Mouse (Mus musculus) adipocyte (in vitro differentiated cells): Measurements from ENCODE around the gene Shq1.
A peak's percentile ranks its signal among the peaks of the same experiment; 100 is the strongest.

Source experiments
- DNase-seq: peaks from one replicate; pipeline ENCODE4 v3.0.0-alpha.2; 2016; ENCODE audit warnings: low spot score

The Shq1 gene

DNA sequence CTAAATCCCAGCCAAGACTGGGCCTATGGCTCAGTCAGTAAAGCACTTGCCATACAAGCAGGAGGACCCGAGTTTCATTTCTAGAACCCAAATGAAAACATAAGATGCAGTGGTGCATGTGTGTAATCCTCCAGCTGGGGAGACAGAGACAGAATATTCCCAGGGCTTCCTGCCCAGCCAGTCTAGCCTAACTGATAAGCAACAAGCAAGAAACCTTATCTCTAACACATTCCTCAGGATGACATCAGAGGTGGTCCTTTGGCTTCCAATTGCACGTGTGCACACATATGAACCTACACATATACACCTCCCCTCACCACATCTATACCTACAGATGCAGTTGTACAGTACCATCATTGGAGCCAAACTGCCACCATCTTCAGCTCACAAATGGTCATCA is 2.1 kb downstream of the Shq1 start:
- no peak for DNase-seq

DNA sequence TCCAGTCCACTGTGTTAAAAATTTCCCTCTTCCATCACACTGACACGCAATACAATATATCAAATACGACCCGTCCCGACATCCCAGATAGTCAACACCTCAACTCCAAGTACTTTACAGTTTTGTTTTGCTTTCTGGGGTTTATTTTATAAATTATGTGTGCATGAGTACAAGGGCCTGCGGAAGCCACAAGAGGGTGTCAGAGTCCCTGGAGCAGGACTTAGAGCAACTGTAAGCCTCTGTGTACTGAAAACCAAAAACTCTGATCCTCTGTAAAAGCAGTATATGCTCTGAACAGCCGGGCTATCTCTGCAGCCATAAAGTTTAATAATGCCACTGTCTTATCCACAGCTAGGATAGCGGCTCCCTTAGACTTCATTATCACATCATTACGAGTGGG is 3.3 kb downstream of the Shq1 start:
- DNase-seq, result no peak

DNA sequence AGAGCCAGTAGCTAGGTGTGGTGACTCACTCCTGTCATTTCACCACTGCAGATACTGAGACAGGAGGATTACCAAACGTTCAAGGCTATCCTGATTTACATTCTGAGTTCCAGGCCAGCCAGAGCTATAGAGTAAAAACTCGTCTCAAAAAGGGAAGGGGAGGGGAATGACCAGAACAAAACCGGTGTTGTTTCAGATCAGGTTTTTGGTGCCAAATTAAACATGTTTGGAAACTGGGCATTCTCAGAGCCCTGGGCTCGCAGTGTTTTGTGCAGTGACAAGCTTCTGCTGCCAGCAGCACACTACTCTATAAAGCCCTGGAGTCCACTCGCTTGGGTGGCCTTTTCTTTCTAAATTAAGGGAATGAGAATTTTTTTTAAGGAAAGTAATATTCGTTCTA is 8.7 kb downstream of the Shq1 start:
- peak; percentile 69 for DNase-seq

DNA sequence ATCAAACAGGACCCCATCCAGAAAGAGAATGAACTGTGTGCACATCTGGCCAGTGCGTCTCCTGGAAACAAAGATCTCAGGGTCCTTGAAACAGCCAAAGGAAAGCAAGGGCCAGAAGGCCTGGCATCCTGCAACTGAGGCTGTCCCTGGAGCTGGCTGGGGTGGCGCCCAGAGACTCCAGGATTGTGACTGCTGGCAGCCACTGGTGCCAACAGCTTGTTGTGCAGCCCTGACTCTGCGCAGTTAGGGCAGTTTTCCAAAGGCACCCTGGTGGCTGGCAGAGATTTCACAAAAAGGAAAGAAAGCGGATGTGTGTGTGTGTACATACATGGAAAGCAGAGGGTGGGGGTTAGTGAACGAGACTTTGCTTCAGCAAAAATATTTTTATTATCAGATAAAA is 10.6 kb downstream of the Shq1 start:
- DNase-seq, result peak; percentile 98

DNA sequence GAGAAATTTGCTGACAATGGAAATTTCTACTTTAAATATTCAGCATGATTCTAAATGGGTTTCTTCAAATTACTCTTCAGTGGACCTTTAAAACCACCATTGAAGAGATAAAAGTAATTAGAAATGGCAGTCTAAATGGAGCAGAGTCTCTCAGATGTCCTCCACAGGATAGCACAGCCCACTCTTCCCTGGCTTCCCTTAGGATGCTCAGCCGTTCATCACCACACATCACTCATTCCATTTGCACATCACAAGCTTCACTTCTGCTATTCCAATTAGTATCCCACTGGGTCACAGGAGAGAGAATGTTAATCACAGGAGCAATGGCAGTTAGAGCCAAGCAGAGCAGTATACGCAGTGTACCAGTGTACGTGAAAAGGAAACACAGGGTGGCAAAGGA is 18.4 kb downstream of the Shq1 start:
- DNase-seq, result no peak

DNA sequence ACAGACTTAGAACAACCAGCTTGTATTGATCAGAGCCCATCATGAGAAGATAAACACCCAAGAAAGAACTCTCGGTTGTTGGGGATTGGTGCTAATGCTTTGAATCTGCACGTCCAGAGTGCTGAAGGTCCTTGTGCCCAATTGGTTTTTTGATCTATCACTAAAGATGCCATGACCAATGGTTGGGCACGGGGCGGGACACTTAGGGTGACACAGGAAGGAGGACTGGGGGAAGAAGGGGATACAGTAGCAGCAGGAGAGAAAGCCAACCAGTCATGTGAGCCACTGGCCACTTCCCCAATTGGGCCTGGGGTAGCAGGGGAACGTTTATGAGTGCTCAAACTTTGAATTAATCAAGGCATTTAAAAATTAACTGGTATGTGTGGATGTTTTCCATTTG is 23.8 kb downstream of the Shq1 start:
- DNase-seq, result no peak

DNA sequence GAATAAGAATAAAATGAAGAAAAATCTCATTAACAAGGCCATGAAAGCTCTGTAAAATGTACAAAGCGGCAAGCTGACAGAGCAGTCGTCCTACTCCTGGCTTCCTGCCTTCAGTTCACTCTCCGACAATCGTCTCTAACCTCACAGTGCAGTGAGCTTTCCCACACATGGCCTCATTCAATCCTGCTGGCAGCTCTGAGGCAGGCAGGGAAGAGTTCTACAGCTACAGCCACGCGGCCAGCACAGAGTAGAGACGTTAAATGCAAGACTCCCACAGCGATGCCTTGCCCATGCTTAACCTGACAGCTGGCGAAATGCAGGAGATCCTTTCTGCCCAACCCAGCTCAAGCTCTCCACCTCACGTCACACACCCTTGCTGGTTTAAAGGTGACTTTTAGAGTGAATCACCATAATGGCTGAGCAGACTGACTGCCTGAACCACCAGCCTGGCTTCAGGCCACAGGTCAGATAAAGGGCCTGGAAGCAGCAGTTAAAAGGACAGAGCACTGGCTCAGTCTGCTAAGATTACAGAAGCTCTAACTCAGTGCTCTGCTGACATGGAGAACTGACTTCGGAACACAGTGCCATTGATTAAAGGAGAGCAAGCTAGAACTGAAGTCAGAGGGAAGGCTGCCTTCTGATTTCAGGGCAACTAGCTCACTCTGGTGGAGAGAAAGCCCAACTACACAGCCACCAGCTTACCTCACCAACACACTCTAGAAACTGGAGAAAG is 25.3 kb downstream of the Shq1 start:
- DNase-seq, result peak; percentile 89

DNA sequence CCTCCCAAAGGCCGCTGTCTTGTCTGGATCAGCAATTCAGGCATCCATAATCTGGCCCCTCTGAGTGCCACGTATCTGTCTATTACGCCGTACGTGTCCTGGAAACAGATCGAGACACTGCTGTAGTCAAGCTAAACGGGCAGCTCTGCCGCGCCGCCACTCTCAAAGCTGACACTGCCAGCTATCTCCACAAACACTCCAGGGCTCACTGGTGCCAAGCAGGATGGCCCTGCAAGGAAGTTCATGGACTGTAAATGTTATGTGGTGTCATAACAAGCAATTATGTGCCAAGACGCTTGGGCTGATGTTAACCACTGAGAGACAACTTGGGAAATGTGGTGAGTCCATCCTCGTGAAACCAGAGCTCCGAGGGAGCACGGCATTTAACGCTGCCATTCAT is 26.3 kb downstream of the Shq1 start:
- peak; percentile 86 for DNase-seq

DNA sequence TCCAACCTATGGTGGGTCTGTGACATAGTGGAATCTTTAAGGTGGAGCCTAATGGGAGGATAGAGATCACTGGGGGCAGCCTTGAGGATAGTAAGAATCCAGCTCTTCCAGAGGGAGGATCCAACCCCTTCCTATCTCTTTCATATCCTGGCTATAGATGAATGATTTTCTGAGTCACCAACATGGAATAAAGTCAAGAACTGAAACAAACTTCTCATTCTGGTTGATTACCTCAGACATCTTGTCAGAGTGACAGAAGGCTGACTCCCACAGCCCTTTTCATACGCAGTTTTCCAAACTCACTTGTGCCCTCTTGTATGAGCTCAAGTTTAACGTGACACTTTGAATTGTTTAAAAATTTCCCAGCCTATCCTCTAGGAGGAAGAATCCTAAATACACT is 28.2 kb downstream of the Shq1 start:
- peak; percentile 30 for DNase-seq

DNA sequence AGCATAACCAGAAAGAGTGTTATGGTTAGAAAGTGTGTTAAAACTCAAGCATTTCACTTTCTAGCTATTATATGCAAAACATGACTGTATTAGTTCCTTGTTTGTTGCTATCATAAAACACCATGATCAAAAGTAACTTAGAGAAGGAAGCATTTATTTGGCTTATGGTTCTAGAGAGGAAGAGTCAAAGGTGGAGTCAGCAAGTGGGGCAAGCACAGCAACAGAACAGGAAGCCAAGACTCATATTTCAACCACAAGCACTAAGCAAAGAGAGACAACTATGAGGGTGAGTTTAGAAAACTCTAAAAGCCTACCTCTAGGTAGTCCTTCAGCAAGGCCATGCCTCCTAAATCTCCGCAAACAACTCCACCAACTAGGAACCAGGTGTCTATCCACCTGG is 30.4 kb downstream of the Shq1 start:
- no peak for DNase-seq

DNA sequence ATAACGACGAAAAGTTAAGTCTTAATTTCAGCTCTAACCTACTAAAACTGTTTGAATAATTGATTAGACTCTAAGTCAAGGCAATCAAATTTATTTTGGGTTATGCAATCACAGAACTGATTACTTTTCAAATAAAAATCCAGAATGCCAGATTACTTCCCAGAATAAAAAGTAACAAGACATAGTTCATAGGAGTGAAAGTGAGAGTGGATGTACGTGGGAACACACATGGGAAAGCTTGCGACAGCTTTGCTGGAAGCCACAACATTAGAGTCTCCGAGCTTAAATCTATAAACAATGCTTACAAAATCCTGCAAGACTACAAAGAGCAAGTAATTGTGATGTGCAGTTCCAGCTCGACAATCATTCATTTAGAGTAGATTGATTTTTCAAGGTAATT is 41.9 kb downstream of the Shq1 start:
- peak; percentile 70 for DNase-seq

DNA sequence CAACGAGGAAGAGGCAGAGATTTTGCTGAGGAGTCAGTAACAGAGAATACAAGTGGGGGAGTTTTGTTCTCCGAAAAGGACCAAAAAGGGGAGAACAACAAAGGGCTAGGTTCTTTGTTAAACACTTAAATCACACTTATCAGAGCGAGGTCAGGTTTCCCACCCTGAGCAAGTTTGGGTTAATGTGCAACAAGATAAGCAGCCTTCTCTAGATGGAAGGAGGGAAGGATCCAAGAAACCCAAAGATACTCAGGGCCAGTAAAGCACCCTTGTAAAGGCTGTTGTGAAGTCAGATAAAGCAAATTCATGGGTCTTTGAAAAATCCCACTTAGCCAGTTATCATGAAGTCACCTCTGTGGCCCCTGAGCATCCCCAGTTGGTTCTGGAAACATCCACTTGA is 42.7 kb downstream of the Shq1 start:
- no peak for DNase-seq

DNA sequence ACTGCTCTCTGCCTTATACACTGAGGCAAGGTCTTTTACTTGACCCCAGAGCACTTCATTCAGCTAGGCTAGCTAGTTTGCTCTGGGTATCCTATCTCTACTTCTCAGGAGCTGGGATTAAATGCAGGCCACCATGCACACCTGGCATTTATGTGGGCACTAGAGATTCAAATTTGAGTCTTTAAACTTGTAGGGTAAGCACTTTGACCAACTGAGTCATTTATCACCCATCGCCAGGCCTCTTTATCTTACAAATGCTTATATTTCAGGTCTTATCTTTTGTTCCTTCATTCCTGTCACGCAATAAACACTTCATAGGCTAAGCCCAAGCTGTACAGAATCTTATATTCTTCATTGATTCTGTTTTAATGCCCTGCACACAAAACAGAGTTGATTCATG is 47.0 kb downstream of the Shq1 start:
- DNase-seq, result no peak

DNA sequence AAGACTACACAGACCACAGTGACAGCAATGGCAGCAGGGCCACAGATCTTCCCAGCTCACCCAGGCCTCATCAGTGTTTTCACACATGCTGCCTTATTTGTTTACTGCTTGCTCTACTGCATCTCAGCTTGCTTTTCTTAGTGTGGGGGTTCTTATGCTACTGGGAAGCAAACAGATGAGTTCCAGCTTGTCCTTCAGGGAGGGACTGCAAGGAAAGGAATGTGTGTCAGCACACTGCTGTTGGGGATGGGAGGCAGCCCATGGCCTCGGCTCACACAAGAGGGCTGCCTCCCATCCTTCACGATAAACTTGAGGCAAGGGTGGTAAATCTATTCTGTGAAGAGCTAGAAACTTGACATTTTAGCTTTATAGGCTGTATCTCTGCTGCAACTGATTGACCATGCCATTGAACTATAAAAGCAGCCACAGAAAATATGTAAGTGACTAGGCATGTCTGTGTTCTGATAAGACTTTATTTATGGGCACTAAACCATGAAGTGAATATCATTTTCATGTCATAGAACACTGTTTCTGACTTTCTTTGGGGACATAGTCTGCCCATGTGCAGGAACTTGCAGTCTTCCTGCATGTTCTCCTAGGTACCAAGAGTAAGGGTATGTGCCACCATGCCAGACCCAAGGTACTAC is 48.0 kb downstream of the Shq1 start:
- no peak for DNase-seq

DNA sequence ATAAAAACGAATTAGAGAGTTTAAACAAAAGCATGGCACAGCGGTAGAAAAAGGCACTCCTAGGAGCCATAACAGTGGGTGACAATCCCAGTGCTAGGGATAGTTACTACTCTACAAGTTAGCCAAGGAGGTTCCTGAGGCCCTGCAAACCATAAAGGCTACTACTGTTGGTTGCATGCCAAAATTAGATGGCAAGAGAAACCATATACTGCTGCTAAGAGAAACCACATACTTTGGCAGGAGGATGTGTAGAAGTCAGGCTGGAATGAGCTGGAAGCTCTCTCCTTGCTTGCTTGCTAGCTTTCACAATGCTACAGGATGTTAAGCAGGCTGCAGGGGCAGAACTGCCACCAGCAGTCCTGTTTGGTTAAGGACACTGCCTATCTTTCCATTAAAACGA is 50.5 kb downstream of the Shq1 start:
- DNase-seq, result no peak

DNA sequence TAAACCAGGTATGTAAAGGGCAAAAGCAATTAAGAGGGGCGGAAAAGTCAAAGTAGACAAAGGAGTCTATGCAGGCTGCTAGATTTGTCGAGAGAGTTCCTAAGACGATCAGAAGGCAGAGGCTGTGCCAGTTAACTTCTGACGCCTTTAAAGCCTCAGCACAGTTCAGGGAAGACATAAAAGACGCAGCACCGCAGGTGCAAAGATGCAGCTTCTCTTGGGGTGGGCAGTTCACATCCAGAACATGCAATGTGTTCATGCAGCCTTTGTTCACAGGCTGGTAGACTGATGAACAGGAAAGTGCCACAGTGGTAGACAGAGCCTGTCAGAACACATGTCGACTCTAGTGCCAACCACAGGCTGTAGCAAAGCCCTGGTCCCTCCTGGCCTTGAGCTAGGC is 51.6 kb downstream of the Shq1 start:
- DNase-seq, result no peak

DNA sequence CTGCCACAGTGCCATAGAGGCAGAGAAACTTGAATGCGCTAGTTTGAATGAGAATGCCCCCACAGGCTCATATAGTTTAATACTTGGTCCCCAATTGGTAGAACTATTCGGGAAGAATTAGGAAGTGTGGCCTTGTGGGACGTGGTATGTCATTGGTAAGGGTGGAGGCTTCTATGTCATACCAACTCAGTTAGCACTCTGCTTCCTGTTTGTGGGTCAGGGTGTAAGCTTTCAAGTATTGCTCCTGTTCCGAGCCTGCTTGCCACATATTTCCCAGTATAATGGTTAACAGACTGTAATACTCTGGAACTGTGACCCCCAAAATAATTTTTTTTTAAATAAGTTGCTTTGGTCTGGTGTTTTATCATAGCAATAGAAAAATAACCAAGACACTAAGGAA is 54.8 kb downstream of the Shq1 start:
- DNase-seq, result no peak

DNA sequence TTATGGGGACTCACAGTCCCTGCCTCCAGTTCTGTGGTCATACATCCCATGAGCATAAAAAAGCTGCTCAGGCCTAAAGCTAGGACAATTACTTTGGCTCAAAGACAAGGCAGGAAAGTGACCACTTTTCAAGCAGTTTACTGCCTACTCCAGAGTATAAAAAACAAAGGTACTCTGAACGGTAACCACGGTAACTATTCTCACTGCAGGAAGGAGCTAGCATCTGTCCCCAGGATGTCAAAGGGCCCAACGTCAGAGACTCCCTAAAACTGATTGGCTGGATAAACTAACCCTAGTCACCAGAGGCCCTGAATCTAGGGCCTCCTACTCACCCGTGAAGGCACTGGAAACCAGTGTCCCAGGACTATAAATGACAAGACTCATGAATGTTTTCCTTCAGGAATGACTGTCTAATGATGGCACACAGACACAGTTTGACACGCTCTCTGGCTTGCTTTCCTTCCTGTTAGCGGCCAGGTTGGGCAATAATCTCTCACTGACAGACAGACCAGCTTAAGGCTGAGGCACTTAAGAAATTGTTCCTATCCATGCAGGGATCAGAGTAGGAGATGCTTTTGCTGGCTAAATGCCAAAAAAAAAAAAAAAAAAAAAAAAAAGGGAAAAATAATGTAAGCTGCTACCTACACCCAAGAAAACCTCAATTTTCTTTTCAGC is 57.2 kb downstream of the Shq1 start:
- DNase-seq, result peak; percentile 47

DNA sequence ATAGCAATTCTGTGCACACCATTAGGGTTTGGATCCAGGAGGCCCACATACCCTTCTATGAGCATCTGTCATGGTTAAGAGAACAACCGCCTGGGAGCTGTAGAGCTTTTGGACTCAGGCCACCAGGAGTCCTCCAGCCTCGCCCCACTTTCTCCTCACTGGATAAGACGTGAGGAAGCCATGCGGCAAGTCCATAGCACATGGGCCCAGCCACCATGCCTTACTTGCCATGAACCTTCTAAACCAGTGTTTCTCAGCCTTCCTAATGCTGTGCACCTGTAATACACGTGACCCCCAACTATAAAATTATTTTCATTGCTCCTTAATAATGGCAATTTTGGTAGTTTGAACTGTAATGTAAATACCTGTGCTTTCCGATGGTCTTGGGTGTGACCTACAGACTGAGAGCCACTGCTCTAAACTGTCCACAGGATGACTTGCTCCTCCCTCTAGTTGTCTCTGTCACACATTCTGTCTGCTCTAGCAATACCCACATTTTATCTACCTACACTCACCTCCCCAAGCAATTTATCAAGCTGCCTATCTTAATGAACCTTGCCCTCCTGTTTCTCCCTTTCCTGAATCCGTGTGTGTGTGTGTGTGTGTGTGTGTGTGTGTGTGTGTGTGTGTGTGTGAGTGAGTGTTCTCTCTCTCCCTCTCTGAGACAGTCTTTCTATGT is 59.9 kb downstream of the Shq1 start:
- no peak for DNase-seq

DNA sequence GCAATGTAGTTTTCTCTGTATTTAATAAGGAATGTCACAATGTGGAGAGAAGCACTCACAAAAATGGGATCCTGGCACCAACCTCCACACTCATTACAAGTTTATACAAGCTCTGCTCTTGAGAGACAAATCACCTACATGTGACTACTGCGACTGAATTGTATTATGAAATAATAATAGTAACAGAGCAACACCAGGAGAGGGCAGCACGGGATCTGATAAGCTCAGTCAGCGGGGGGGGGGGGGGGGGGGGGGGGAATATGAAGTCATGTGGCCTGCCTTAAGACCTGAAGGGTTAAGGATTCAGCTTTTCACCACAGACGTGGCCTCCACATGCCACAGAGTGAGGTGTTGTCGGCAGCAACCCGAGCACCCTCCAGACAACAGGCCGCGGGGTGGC is 60.8 kb downstream of the Shq1 start:
- peak; percentile 49 for DNase-seq

DNA sequence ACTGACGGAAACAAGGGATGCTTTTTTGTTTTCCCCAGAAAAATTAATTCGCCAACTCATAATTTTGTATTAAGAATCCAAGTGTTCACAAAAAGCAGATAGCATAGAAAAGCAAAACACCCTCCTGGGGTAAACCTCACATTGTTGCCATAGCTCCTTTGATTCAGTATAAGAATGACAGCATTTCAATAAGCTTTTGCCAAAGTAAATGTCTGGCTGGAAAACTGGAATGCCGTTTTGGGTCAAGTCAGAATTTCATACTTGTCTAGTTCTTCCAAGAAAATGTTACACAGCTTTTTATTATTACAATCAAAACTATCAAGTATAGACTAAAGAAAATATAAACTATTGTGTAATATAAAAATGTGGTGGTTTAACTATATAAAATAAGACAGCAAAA is 61.7 kb downstream of the Shq1 start:
- DNase-seq, result no peak

DNA sequence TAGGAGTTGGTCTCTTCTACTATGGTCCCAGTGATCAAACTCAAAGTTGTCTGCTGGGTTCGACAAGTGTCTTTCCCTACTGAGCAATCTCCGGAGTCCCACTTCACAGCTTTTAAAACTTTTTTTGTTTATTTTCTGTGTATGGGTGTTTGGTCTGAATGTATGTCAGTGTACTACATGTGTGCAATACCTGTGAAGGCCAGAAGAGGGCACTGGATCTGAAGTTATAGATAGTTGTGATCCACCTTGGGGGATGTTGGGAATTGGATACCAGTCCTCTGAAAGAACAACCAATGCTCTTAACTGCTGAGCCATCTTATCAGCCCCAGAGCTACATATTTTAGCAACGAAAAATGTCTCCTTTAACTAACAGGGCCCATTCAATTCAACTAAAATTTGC is 62.5 kb downstream of the Shq1 start:
- peak; percentile 21 for DNase-seq

DNA sequence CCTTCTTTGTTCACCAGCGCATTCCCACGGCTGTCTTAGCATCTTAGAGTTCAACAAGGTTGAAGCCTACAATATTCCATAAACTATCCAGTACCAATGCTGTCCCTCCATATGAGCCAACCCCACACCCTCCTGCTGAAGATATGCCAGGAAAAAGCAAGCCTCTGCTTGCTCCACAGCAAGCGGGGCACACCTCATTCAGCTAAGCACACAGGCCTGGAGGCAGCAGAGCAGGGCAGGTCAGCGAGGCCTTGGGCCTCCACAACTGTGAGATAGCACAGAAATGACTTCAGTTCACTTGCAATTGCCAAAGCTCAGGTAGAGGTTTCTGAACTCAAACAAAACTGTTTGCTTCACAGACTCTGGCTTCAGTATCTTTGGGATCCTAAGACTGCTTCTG is 64.2 kb downstream of the Shq1 start:
- DNase-seq, result no peak
